Mouse (Mus musculus) testis, postnatal 10 days (tissue): ENCODE data around the gene Ciapin1.
A peak's percentile ranks its signal among the peaks of the same experiment; 100 is the strongest.
"Not testable (repeated sequence)": the region's sequence is repeated elsewhere in the genome, so short reads cannot be mapped to it uniquely, and the experiment has no call there.

Experiments
- DNase-seq: peaks from one replicate; pipeline ENCODE4 v3.0.0; 2021; ENCODE audit warnings: low spot score

The Ciapin1 gene

DNA sequence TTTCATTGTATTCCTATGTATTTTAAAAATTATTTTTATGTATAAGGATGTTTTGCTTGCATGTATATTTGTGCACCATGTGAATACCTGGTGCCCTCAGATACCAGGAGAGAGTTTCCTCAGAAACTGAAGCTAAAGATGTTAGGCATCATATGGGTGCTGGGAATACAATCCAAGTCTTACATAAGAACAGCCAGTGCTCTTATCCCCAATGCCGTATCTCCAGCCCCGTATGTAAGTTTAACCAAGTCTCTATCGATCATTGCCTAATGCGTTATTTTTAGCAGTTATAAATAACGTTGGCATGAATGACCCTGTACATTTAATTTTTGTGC, 18.8 kb upstream of the Ciapin1 start:
- DNase-seq, result no peak

DNA sequence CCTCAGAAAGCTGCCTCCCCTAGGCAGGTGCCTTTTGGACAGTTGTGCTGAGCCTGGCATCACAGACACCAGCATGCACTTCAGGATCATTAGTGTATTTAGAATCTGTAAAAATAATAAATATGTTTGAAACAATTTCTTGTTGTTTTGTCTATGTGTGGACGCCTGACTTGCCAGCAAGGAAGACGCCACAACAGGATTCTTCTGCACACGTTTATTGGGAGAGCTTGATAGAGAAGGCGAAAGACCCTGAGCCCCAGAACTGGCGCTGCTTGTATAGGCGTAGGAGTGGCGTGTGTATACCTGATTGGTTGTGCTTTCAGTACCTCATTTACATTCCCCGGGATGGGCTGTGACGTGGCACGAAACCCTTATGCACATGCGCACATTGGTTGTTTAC, 16.6 kb upstream of the Ciapin1 start:
- not testable (repeated sequence) for DNase-seq

DNA sequence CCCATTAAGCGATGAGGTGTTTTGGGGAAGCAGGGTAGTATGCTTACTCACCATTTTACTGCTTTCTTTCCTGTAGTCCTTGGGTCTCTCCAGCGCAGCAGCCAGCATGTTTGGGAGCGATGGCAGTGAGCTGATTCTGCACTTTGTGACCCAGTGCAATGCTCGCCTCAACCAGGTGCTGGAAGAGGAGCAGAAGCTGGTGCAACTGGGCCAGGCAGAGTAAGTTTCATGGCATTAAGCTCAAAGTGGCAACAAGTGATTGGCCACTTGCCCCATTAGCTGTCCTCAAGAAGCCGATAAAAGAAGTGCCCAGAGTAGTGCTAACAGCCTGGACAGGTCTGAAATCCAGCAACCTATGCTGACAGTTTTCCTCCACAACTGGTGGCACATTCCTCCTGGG, 11.9 kb upstream of the Ciapin1 start:
- DNase-seq, result no peak

DNA sequence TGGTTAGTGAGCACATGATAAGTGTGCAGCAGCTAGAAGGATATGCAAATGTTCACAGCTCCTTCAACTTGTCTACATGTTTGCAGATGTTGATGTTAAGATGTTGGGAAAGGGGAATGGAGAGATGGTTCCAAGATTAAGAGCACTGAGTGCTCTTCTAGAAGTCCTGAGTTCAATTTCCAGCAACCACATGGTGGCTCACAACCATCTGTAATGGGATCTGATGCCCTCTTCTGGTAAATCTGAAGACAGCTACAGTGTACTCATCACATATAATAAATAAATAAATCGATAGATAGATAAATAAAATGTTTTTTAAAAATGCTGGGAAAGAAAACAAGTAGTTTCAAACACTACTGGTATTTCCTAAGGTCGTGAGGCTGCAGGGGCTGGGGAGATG, 3.0 kb upstream of the Ciapin1 start:
- DNase-seq, result no peak

DNA sequence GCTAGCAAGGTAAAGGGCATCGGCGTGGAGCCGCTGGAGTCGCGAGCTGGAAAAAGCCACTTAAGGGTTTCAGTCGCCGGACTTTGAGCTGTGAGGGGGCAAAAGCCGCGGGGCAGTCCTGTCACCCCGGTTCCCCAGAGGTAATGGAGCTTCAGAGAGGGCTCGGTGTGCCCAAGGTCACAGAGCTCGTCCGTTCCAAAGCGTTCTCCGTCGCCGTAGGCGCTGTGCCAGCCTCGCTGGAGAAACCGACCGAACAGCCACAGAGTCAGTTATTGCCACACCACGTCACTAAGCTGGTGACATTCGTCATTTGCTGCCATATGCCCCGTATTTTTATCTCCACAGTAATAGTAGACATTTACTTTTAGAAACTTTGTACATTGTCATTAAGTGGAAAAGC, 442 bp upstream of the Ciapin1 start:
- DNase-seq, result peak; percentile 81

DNA sequence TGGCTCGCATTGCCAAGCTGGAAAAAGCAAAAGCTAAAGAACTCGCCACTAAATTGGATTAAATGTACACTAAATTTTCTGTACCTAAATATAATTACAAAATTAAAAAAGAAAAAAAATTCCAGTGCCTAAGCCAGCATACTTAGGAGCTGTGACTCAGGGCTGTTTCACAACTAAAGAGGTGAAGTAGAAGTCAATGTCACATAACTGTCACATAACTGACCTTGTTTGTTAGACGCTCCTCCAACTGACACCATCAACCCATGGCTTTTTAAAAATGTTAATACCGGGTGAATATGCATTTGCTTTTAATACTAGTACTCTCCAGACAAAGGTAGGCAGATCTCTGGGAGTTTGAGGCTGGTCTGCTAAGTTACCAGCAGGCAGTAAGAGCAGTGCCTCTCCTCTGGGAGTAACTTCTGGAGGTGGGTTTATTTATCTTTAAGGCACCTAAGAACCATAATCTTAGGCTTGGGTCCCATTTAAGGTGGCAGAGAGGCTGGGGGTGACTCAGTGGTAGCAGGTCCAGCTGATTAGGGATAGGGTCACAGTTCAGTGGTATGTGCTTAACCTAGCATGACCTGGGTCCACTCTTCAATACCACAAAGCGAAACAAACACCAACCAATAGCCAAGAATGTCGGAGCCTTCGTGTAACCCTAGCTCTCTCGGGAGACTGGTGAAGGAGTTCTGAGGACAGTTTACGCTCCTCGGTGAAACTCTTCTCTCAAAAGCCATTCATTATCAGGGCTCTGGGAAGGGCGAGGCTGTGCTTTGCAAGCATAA, 1.5 kb downstream of the Ciapin1 start:
- no peak for DNase-seq

DNA sequence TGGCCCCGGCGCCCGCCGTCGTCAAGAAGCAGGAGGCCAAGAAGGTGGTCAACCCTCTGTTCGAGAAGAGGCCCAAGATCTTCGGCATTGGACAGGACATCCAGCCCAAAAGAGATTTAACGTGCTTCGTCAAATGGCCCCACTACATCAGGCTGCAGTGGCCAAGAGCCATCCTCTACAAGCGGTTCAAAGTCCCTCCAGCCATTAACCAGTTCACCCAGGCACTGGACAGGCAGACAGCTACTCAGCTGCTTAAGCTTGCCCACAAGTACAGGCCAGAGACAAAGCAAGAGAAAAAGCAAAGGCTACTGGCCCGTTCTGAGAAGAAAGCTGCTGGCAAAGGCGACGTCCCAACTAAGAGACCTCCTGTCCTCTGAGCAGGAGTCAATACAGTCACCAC, 2.4 kb downstream of the Ciapin1 start:
- DNase-seq, result not testable (repeated sequence)

DNA sequence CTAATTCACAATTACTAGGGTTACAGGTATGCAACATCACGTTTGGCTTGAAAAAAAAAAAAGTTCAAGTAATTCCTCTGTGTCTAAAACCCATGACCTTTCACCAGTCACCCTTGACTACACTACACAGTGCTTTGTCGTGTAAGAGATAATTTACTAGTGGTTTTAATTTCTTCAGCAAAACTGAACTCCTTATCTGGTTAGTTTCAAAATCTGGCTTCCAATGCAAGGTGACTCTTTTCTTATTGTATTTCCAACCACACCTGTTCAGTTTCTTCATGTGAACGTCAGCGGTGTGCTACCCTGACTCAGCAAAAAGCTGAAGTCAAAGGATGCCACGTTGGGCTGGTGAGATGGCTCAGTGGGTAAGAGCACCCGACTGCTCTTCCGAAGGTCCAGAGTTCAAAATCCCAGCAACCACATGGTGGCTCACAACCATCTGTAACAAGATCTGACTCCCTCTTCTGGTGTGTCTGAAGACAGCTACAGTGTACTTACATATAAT, 4.2 kb downstream of the Ciapin1 start:
- not testable (repeated sequence) for DNase-seq

DNA sequence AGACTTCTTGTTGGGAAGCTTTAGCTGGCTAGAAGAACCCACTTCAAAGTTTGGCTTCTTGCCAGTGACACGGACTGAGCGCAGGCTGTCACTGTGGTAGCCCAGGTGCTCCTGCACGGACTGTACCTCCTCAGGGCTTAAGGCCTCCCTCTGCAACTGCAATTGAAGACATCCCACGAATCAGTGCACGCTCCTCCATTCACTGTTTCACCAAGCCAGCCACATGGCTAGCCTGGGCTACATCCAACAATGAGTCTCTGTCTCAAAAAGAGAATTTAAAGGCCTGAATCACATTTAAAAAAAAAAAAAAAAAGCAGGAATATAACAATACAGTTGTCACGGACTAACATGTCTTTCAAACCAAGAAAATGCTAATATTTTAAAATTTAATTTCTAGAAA, 9.9 kb downstream of the Ciapin1 start:
- no peak for DNase-seq

DNA sequence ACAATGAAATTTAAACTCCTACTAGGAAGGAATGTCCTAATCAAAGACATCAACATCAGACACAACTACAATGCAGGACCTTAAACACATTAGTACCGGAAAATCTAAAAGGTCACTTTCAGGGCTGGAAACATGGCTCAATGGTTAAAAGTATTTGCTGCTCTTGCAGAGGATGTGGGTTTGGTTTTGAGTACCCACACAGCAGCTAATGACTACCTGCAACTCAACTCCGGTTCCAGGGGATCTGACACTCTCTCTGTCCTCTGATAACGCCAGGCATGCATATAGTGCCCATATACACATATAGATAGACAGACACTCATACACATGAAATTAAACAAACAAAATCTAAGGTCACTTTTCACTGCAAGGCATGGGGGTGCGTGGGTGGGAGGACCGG, 11.9 kb downstream of the Ciapin1 start:
- DNase-seq, result no peak

DNA sequence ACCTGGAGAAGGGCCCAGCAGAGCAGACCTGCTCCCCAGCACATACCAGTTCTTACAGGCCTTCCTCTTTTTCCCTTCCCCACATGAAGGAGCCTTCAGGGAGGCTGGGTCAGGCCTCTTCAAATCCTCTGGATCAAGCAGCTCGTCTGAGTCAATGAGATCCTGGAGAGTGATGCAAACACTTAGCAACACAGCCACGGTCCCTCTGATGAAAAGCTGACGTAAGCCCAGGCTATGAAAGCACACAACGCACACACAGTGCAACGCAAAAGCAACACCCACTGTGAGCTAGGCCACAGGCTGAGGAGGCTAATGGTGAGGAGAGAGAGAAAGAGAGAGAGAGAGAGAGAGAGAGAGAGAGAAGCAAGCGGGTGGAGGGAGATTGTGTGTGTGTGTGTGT, 13.0 kb downstream of the Ciapin1 start:
- no peak for DNase-seq

DNA sequence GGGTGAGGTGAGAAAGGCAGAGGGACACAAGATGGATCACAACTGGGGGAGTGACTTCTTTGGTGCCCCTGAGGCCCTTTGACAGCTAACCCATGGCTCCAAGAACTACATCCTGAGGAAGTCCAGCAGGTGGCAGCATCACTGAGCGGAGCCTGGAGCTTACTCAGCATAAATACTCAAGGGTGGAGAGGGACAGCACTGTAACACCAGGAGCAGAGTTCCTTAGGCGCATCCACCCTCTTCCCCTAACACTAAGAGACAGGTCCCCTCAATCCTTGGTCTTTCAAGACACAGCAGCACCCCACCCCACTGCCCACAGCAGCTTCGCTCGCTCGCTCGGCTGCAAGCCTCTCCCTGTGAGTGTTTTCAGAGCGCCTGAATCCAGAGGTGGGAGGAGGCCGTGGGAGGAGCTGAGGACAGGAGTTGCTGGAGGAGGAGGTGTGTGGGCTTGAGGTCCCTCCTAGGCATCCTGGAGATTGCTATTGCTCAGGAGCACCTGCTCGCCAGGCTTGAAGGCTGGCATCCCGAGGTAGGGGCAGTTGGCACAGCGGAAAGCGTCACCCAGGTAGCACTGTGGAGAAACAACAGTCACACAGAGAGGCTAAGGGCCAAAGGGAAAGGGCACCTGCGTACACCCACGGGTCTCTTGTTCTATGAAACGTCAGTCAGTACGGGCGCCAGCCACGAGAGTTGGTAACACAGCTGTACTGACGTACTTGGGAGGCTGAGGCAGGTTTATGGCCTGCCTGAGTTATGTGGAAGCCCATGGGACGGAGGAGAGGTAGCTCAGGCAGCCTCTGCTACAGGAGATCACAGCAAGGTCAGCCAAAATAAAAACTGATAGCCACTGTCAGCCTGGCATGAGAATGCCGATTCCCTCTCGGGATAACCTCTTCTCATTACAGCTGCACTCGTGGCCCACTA, 15.3 kb downstream of the Ciapin1 start:
- peak; percentile 84 for DNase-seq

DNA sequence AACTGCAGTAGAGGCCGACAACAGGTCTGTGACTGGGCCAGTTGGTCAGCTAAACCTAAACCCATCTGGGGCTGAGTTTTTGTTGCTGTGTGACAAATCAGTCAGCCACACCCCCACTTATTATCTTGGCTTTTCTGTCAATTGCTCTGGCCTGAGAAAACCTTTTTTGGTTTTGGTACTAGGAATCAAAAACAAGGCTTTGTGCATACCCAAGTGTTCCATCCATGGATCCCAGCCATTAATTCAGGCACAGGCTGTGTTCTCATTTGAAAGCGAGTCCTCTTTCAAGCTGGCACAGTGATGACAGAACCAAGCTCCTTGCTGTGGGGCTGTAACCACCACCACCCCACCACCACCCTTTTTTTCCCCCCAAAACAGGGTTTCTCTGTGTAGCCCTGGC, 16.8 kb downstream of the Ciapin1 start:
- no peak for DNase-seq

DNA sequence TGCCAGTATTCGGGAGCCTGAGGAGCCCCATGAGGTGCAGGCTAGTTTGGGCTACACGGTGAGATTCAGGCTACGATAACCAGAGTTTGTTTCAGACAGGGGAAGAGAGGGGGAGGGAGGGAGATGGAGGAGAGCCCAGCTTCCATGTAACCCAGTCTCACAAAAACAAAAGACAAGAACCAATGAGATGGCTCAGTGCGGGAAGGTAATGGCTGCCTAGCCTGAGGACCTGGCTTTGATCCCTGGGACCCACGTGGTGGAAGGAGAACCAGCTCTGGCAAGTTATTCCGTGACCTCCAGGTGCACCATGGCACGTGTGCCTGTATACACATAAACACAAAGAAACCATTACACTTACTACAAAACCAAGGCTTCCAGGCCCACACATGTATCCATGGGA, 17.6 kb downstream of the Ciapin1 start:
- DNase-seq, result no peak

DNA sequence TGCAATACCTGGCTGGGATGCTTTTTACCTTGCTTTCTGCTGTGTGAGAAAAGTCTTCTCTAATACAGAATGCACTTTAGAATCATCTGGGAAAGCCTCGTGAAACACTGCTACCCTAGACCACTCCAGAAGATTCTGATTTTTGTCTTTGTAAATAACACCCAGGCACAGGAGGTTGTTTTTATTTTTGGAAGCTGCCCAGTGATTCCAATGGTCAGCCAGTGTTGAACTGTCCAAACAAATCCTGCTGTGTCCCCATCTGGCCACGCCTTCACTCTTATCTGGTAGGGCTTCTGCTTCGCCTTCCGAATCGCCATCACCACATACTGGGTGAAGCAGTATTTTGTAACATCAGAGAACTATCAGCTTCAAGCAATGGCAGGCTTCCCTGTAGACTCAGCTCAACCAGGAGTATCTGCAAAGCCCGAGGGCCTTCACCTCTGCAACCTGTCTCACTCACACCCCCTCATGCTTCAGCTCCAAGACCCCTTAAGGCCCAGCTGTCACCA, 18.4 kb downstream of the Ciapin1 start:
- DNase-seq, result no peak

DNA sequence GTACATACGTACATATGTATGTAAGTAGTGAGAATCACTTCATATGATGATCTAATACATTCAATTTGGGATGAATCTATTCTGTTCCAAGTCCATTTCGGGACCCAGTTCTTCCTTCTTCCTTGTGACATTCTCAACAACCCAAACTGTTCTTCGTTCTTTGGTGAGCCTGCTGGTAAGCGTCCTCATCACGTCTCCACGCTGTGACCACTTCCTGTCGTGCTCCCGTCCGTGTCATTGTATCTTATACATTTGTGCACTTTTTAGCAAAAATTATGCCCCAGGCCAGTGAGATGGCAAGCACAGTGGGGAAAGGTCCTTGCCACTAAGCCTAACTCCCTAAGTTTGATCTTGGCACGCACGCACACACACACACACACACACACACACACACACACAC, 20.2 kb downstream of the Ciapin1 start:
- no peak for DNase-seq

DNA sequence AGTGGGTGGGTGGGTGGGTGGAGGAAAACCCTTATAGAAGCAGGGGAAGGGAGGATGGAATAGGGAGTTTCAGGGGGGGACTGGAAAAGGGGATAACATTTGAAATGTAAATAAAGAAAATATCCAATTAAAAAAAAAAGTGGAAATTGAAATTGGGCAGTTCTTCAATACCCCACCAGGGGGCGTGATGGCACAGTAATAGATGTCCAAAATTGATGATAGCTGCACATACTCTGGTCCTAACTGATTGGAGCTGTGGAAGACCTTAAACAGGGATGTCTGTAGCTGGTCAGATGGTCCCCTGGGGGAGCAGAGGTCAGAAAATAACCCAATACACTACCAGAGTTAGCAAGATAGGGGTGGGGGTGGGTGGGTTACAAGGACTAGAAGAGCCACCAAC, 23.6 kb downstream of the Ciapin1 start:
- peak; percentile 64 for DNase-seq

DNA sequence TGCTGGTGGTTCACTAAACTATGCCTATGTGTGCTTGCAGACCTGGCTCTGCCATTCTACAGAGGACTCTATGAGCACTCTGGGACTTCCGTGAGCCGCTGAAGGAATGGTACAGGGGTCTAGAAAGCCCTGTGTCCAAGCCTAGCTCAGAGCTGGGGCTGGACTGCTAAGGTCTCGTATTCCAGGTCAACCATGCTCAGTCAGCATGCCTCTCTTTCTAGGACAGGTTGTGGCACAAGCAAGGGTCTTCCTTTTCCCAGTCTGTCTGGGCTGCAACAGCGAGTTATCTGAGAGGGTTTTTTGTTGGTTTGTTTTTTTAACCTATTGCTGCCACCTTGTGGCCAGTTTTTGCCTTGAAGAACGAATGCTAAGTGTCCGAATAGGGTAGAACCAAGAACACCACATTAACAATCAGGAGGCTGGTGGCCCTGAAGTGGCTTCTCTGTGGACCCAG, 25.5 kb downstream of the Ciapin1 start:
- peak; percentile 90 for DNase-seq

DNA sequence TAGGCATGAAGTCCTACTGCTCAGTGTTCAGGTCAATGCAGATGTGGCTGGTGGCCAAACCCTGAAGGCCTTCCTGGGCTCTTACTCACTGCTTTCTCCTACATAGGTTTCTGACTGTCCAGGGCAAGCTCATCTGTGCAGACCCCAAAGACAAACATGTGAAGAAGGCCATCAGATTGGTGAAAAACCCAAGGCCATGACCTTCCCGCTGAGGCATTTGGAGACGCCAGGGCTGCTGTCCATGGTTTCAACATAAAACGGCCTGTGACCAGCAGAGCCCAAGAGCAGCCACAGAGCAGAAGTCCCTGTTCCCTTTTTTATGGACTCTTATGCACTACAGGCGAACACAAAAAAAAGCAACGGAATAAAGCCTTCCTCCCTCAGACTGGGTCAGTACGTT, 26.5 kb downstream of the Ciapin1 start:
- peak; percentile 62 for DNase-seq

DNA sequence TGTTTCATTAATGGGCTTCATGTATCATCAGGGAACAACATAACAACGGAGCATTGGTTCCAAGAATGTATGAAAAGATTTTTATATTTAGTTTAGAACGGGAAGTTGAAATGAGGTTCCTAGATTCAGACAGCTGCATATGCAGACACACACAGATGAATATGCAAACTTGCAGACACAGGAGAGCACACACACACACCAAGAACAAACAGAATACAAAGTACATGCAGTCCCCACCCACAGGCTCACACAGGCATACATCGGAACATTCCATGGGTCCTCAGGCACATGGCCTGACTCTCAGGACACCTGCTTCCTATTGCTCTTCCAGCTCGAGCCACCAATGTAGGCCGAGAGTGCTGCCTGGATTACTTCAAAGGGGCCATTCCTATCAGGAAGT, 27.3 kb downstream of the Ciapin1 start:
- no peak for DNase-seq

DNA sequence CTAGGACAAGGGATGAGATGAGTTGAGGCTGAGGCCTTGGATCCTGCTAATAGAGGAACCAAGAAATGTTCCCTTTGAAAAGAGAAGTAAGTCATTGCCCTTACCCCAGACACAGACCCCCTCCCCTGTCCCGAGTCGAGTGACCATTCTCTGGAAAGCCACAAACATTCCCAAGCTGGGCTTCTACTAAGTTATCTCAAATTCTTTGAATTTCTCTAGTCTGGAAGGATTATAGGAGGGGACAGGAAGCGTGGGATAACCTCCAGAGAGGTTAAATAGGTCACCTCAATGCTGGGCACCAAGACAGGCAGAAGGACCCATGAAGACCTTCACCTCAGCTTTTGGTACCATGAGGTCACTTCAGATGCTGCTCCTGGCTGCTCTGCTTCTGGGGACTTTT, 28.0 kb downstream of the Ciapin1 start, which contains the start of gene Ccl17:
Ccl17 (plus strand) TSS at position 301 of the 400 bp plus-strand sequence.
- no peak for DNase-seq

DNA sequence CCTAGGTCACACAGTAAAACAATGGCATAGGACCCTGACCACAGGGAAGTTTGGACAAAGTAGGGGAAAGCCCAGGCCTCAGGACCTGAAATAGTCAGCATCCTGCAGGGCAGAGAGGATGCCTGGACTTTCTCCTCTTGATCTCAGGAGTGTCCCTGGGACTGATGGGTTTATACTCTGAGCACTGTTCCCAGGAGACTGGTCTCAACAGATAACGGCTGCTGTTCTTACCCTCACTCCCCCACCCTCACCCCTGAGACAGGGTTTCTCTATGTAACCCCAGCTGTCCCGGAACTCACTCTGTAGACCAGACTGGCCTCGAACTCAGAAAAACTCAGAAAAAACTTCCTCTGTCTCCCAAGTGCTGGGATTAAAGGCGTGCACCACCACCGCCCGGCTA, 29.8 kb downstream of the Ciapin1 start:
- no peak for DNase-seq

DNA sequence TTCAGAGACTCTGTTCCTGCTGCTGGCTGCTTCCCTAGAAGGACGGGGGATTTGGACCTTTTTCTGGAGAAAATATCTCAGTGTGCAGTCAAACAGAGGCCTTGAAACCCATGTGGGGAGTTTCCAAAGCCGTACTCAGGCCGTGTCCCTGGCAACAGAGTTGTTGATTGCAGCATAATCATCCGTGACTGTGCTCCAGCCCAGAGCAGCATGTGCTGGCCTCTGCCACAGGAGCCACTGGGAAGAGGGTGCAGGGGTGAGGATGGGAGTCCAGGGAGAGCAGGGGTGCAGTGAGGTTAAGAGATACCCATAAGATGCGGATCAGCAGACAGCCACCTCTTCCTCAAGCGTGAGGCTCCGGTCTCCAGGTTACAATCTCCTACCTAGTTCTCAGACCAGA, 30.7 kb downstream of the Ciapin1 start:
- peak; percentile 57 for DNase-seq
